Mouse (Mus musculus): ENCODE measurements around the gene Acvrl1.

DNA sequence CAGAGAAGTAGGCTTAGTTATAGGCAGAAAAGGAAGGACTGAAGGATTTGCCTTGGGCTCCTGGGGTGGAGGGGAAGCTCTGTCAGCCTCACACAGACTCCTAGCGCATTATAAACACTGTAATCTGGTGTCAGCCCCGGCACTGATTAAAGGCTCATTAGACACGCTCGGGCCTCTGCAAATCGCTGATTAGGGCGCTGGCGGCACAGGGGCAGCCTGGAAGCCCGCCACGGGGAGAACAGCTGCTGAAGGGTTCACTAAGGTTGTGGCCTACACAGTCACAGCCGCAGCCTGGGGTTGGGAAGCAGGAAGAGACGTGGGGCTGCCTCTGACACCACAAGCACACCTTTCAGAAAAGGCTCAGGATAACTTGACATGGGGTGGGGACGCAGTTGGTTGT is 11.6 kb downstream of the Acvrl1 start:
- no peak for TF ChIP-seq CTCF (IDR thresholded peaks at IDR 0.05; ENCODE audit: extremely low read depth, insufficient read depth, insufficient read length, insufficient replicate concordance)
- TF ChIP-seq POLR2A (IDR thresholded peaks at IDR 0.05; ENCODE audit: low read depth, low read length): no peak

Measured in spleen, adult 2 months (tissue).